Mouse (Mus musculus) ES-Bruce4 (cell line): Measurements from ENCODE around the gene Krtap9-3. TPM values are rescaled to one million over a fixed set of nuclear protein-coding genes. Genes with fewer than 3 reads are reported as not detected.
"Not testable (repeated sequence)": the region's sequence is repeated elsewhere in the genome, so short reads cannot be mapped to it uniquely, and the experiment has no call there.

ENCODE experiments used
- H3K27ac ChIP-seq: 2 replicates; pipeline ENCODE4 v1.5.1; 2012; ENCODE audit warnings: low read length, inconsistent platforms; ENCODE audit not compliant: insufficient read depth
- H3K27me3 ChIP-seq: 2 replicates; pipeline ENCODE4 v1.6.1; 2012; ENCODE audit warnings: mild to moderate bottlenecking, low read length, inconsistent platforms; ENCODE audit not compliant: control insufficient read depth, poor library complexity, insufficient read depth, severe bottlenecking
- H3K36me3 ChIP-seq: 2 replicates; pipeline ENCODE4 v1.6.1; 2012; ENCODE audit warnings: inconsistent platforms, mild to moderate bottlenecking, low read length, moderate library complexity; ENCODE audit not compliant: control insufficient read depth, poor library complexity, insufficient read depth, severe bottlenecking
- H3K4me1 ChIP-seq: one replicate; pipeline ENCODE4 v1.8.1; 2011; ENCODE audit warnings: low read length; ENCODE audit not compliant: control insufficient read depth, insufficient read depth
- H3K4me3 ChIP-seq: 2 replicates; pipeline ENCODE4 v1.5.1; 2011; ENCODE audit warnings: low read depth, mild to moderate bottlenecking, low read length
- H3K9ac ChIP-seq: 2 replicates; pipeline ENCODE4 v1.6.1; 2012; ENCODE audit warnings: low read depth, mild to moderate bottlenecking, inconsistent platforms; ENCODE audit not compliant: poor library complexity, severe bottlenecking
- H3K9me3 ChIP-seq: replicated peaks from 2 replicates; pipeline ENCODE4 v1.6.1; 2012; ENCODE audit warnings: mild to moderate bottlenecking, low read length, inconsistent platforms; ENCODE audit not compliant: control insufficient read depth, poor library complexity, insufficient read depth, severe bottlenecking
- CTCF ChIP-seq: IDR thresholded peaks from one replicate; pipeline ENCODE4 v1.8.1; 2011; ENCODE audit warnings: low read depth, low read length
- EP300 ChIP-seq: IDR thresholded peaks from 2 replicates; pipeline ENCODE4 v1.6.1; 2011; ENCODE audit warnings: low read depth, low read length; ENCODE audit not compliant: insufficient read depth
- POLR2A ChIP-seq: IDR thresholded peaks from one replicate; pipeline ENCODE4 v1.8.1; 2011; ENCODE audit warnings: low read length; ENCODE audit not compliant: insufficient read depth
- polyA plus RNA-seq: library from polyadenylated mRNA; stranded (reverse); fragments of >200 nt; gene quantifications from 2 replicates; pipeline ENCODE4 v1.2.4, GENCODE M21; 2011; ENCODE audit warnings: low read depth; ENCODE audit not compliant: missing spikeins, insufficient read depth, insufficient read length

Gene Krtap9-3
- polyA plus RNA-seq, 1 experiment, result not detected

DNA sequence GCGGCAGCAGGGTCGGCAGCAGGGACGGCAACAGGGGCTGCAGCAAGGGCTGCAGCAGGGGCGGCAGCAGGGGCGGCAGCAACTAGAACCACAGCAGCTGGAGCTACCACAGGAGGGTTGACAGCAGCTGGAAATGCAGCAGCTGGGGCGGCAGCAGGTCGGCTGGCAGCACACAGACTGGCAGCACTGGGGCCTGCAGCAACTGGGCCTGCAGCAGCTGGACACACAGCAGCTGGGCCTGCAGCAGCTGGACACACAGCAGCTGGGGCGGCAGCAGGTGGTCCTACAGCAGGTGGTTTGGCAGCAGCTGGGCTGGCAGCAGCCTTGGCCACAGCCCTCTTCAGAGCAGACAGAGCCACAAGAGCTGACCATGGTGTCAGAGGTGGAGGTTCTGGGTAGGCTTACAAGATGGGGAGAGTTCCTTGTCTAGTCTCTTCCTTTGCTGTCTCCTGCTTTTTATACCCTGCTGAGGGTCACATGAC lies 36.8 kb upstream of the Krtap9-3 start, which contains the start of gene Krtap4-2:
Krtap4-2 (minus strand) TSS at position 432 of the 482 bp plus-strand sequence.
- Histone ChIP-seq H3K9ac (no peak within 1 kb of the TSS), H3K27ac (no peak within 1 kb of the TSS), H3K9me3 (no peaks in the 10 kb centered on the region), H3K36me3 (no peaks in the 10 kb centered on the region), H3K4me1 (no peaks in the 10 kb centered on the region), H3K27me3 (no peaks in the 10 kb centered on the region), H3K4me3 (no peak within 1 kb of the TSS)
- TF ChIP-seq CTCF (no peak), EP300 (no peak), POLR2A (no peak)

- no peak overlapping the region for H3K9ac ChIP-seq
- TF ChIP-seq CTCF (no peak), EP300 (no peak), POLR2A (no peak)
- no peaks in the 10 kb centered on the region for H3K4me1 ChIP-seq
- H3K36me3 ChIP-seq, result no peaks in the 10 kb centered on the region
- no peaks in the 10 kb centered on the region for H3K9me3 ChIP-seq
- H3K27me3 ChIP-seq, result no peaks in the 10 kb centered on the region
- H3K4me3 ChIP-seq, result no peak overlapping the region
- no peak overlapping the region for H3K27ac ChIP-seq
Measured at GRCm38 (mm10) chr11:99633293-99633692, 35.4 kb upstream of the Krtap9-3 start.

DNA sequence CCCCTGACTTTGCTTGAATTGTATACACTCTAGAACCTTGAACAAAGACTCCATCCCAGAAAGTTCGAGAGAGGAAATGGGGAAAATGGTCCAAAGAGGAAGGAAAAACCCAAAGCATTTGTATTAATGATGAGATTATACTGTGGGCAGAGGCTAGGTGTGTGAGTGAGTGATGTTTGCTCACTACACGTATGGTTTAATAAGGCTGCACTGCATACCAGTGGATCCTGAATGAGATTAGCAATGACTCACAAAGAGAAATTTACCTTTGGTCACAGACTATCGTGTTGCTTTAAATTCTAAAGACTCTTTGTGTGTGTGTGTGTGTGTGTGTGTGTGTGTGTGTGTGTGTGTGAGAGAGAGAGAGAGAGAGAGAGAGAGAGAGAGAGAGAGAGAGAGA lies 33.0 kb upstream of the Krtap9-3 start:
- H3K4me3 ChIP-seq, result no peak overlapping the region
- H3K9ac ChIP-seq, result no peak overlapping the region
- H3K36me3 ChIP-seq, result no peaks in the 10 kb centered on the region
- TF ChIP-seq POLR2A (no peak), EP300 (no peak), CTCF (no peak)
- no peaks in the 10 kb centered on the region for H3K4me1 ChIP-seq
- no peaks in the 10 kb centered on the region for H3K9me3 ChIP-seq
- no peak overlapping the region for H3K27ac ChIP-seq
- no peaks in the 10 kb centered on the region for H3K27me3 ChIP-seq

GRCm38 (mm10) chr11:99628138-99628537 lies 30.2 kb upstream of the Krtap9-3 start, which contains the start of gene Krtap4-1:
TSS of gene Krtap4-1 (minus strand) at chr11:99628238.
- no peak for TF ChIP-seq POLR2A
- no peak for TF ChIP-seq EP300
- TF ChIP-seq CTCF, result no peak
- H3K4me3 ChIP-seq, result no peak within 1 kb of the TSS
- no peak within 1 kb of the TSS for H3K9ac ChIP-seq

DNA sequence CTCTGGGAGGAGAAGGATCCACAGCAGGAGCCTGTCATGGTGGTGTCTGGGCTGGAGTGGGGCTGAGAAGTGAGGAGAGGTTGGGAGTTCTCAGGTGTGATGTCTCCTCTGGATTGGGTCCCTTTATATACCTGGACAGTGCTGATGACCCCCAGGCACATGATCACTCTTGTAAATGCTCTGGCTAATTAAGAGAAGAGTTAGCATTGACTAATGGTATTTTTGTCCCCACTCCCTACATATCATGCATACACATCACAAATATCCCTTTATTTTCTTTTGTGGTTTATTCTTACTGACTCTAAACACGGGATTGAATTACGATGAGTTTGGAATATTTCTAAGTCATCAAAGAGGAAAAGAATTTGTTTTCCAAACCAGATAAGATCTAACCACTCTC lies 22.4 kb upstream of the Krtap9-3 start, which contains the start of gene Gm11562:
Gm11562 (minus strand) TSS at position 101 of the 400 bp plus-strand sequence.
- Histone ChIP-seq H3K36me3 (no peaks in the 10 kb centered on the region), H3K4me1 (no peaks in the 10 kb centered on the region), H3K4me3 (no peak within 1 kb of the TSS), H3K9ac (no peak within 1 kb of the TSS), H3K9me3 (no peaks in the 10 kb centered on the region), H3K27me3 (no peaks in the 10 kb centered on the region; the same call in 1 of the 2 replicates), H3K27ac (no peak within 1 kb of the TSS)
- TF ChIP-seq CTCF (no peak), POLR2A (no peak), EP300 (no peak)

More at GRCm38 (mm10) chr11:99628138-99628537, 30.2 kb upstream of the Krtap9-3 start, which contains the start of gene Krtap4-1:
- no peaks in the 10 kb centered on the region for H3K9me3 ChIP-seq
- H3K27ac ChIP-seq, result no peak within 1 kb of the TSS
- no peaks in the 10 kb centered on the region; the same call in 1 of the 2 replicates for H3K27me3 ChIP-seq
- no peaks in the 10 kb centered on the region for H3K36me3 ChIP-seq
- H3K4me1 ChIP-seq, result no peaks in the 10 kb centered on the region

- Histone ChIP-seq H3K9ac (no peak within 1 kb of the TSS), H3K4me1 (no peaks in the 10 kb centered on the region), H3K27ac (no peak within 1 kb of the TSS), H3K9me3 (no peaks in the 10 kb centered on the region), H3K36me3 (no peaks in the 10 kb centered on the region), H3K27me3 (no peaks in the 10 kb centered on the region), H3K4me3 (no peak within 1 kb of the TSS)
- TF ChIP-seq POLR2A (no peak), EP300 (no peak), CTCF (no peak)
Measured at GRCm38 (mm10) chr11:99614796-99615363, 17.0 kb upstream of the Krtap9-3 start, which contains the start of gene Krtap2-4. TSS of gene Krtap2-4 (minus strand) at chr11:99614846.

DNA sequence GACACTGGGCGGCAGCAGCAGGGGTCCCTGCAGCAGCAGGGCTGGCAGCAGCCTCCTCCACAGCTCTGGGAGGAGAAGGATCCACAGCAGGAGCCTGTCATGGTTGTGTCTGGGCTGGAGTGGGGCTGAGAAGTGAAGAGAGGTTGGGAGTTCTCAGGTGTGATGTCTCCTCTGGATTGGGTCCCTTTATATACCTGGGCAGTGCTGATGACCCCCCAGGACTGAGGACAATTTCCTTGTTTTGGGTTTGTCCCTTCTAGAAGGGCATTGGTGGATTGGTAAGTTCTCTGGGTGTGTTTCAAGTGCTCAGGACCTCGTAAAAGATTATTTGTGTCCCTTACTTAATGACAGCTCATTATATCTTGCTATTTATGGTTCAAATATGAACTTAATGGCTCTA lies 12.2 kb upstream of the Krtap9-3 start, which contains the start of gene Gm11937:
Gm11937 (minus strand) TSS at position 101 of the 400 bp plus-strand sequence.
- H3K27ac ChIP-seq, H3K27me3 ChIP-seq, H3K4me3 ChIP-seq, H3K9me3 ChIP-seq, H3K4me1 ChIP-seq, H3K9ac ChIP-seq, H3K36me3 ChIP-seq: not testable (repeated sequence)
